Mouse (Mus musculus) lung, postnatal 10 days (tissue): ENCODE measurements around the gene Arhgap32.

Experiments
- DNase-seq: peaks from one replicate; pipeline ENCODE4 v3.0.0; 2021

Arhgap32 gene

GRCm38 (mm10) chr9:32207133-32207532 lies 91.2 kb downstream of the Arhgap32 start:
- DNase-seq = no peak

GRCm38 (mm10) chr9:32208071-32208470 lies 92.1 kb downstream of the Arhgap32 start:
- no peak for DNase-seq

GRCm38 (mm10) chr9:32216820-32217567 lies 101.1 kb downstream of the Arhgap32 start:
- DNase-seq = no peak

- DNase-seq = no peak
Measured at GRCm38 (mm10) chr9:32219400-32219799, 103.5 kb downstream of the Arhgap32 start.

- no peak for DNase-seq
Measured at GRCm38 (mm10) chr9:32222184-32222583, 106.2 kb downstream of the Arhgap32 start.

- peak; percentile 57 for DNase-seq
Measured at GRCm38 (mm10) chr9:32223739-32224529, 108.0 kb downstream of the Arhgap32 start.

- DNase-seq = no peak
Measured at GRCm38 (mm10) chr9:32224937-32225336, 109.0 kb downstream of the Arhgap32 start.

- DNase-seq = no peak
Measured at GRCm38 (mm10) chr9:32225584-32225983, 109.6 kb downstream of the Arhgap32 start.

- DNase-seq = no peak
Measured at GRCm38 (mm10) chr9:32227034-32227433, 111.1 kb downstream of the Arhgap32 start.

GRCm38 (mm10) chr9:32233593-32233992 lies 117.7 kb downstream of the Arhgap32 start:
- no peak for DNase-seq

- DNase-seq = no peak
Measured at GRCm38 (mm10) chr9:32234767-32235489, 119.0 kb downstream of the Arhgap32 start.

- DNase-seq = no peak
Measured at GRCm38 (mm10) chr9:32238899-32239298, 123.0 kb downstream of the Arhgap32 start.

GRCm38 (mm10) chr9:32239427-32239826 lies 123.5 kb downstream of the Arhgap32 start:
- no peak for DNase-seq

- DNase-seq = no peak
Measured at GRCm38 (mm10) chr9:32240449-32240848, 124.5 kb downstream of the Arhgap32 start.

GRCm38 (mm10) chr9:32241637-32242199 lies 125.8 kb downstream of the Arhgap32 start:
- no peak for DNase-seq

- DNase-seq = no peak
Measured at GRCm38 (mm10) chr9:32242921-32243617, 127.1 kb downstream of the Arhgap32 start.

GRCm38 (mm10) chr9:32245237-32245636 lies 129.3 kb downstream of the Arhgap32 start:
- no peak for DNase-seq

GRCm38 (mm10) chr9:32246123-32246716 lies 130.3 kb downstream of the Arhgap32 start:
- DNase-seq = no peak

GRCm38 (mm10) chr9:32250486-32250885 lies 134.6 kb downstream of the Arhgap32 start:
- no peak for DNase-seq

GRCm38 (mm10) chr9:32253721-32254120 lies 137.8 kb downstream of the Arhgap32 start:
- DNase-seq = no peak

- no peak for DNase-seq
Measured at GRCm38 (mm10) chr9:32257365-32257764, 141.4 kb downstream of the Arhgap32 start.

- DNase-seq = no peak
Measured at GRCm38 (mm10) chr9:32257882-32258281, 141.9 kb downstream of the Arhgap32 start.
